Mouse (Mus musculus) gastrocnemius, postnatal 25 days (tissue): ENCODE results near the gene Egfl6. TPM values are rescaled to one million over a fixed set of nuclear protein-coding genes. Genes with fewer than 3 reads are reported as not detected.
"Not testable (repeated sequence)": the region's sequence is repeated elsewhere in the genome, so short reads cannot be mapped to it uniquely, and the experiment has no call there.

Experiments
- DNase-seq: peaks from one replicate; pipeline ENCODE4 v3.0.0; 2022
- total RNA-seq, 2 experiments: library from RNA; stranded (reverse); gene quantifications; 1 replicate in 1 of 2; 2 replicates in 1 of 2; pipeline ENCODE4 v1.2.3; 2021

Gene Egfl6
- total RNA-seq, 2 experiments from 2014 or later, result 0.51 to 1.2 TPM

- no peak for DNase-seq
These were observed 68.9 kb downstream of the Egfl6 start for GRCm38 (mm10) chrX:166516631-166517030.

GRCm38 (mm10) chrX:166515923-166516322 lies 69.6 kb downstream of the Egfl6 start:
- DNase-seq, result no peak

- DNase-seq, result not testable (repeated sequence)
These were observed 71.5 kb downstream of the Egfl6 start for GRCm38 (mm10) chrX:166514035-166514434.

GRCm38 (mm10) chrX:166512071-166512470 lies 73.4 kb downstream of the Egfl6 start:
- no peak for DNase-seq

- DNase-seq, result no peak
These were observed 74.4 kb downstream of the Egfl6 start for GRCm38 (mm10) chrX:166511107-166511506.

GRCm38 (mm10) chrX:166509761-166510738 lies 75.5 kb downstream of the Egfl6 start:
- DNase-seq, result peak; percentile 93

- DNase-seq, result no peak
These were observed 81.1 kb downstream of the Egfl6 start for GRCm38 (mm10) chrX:166504421-166504820.

- DNase-seq, result no peak
These were observed 85.9 kb downstream of the Egfl6 start for GRCm38 (mm10) chrX:166499496-166500190.

GRCm38 (mm10) chrX:166497771-166498170 lies 87.7 kb downstream of the Egfl6 start:
- DNase-seq, result no peak

GRCm38 (mm10) chrX:166495052-166495451 lies 90.5 kb downstream of the Egfl6 start:
- no peak for DNase-seq

GRCm38 (mm10) chrX:166479365-166479983 lies 106.0 kb downstream of the Egfl6 start, which contains the start of gene Rab9:
Gene Rab9 (minus strand): TSS chrX:166479867.
- peak; percentile 91 for DNase-seq

- no peak for DNase-seq
These were observed 106.7 kb downstream of the Egfl6 start for GRCm38 (mm10) chrX:166478631-166479364.

GRCm38 (mm10) chrX:166477393-166477792 lies 108.1 kb downstream of the Egfl6 start:
- DNase-seq, result no peak

Other genes with a start within 250 kb of the Egfl6 start
- 10 to 100 TPM; 13.7 to 18.0 TPM for gene Trappc2, start 145.1 kb downstream of the Egfl6 start, total RNA-seq
- 1 to 10 TPM; 4.1 to 4.8 TPM for gene Ofd1, start 145.0 kb downstream of the Egfl6 start, total RNA-seq
- gene Rab9, start 105.9 kb downstream of the Egfl6 start, total RNA-seq, result 10 to 100 TPM; 14.3 to 14.6 TPM
- gene Tceanc, start 67.2 kb downstream of the Egfl6 start, total RNA-seq, result 1 to 10 TPM; 1.7 to 2.0 TPM